Mouse (Mus musculus) midbrain, embryonic 16.5 days (tissue): ENCODE measurements around the gene Reg4. TPM values are rescaled to one million over a fixed set of nuclear protein-coding genes. Genes with fewer than 3 reads are reported as not detected.

Source experiments
- ATAC-seq: fragments of 200-750 bp; cut with Nextera tagmentation; 2 replicates; pipeline ENCODE4 v1.8.0; 2017; ENCODE audit warnings: moderate TSS enrichment
- H3K27ac ChIP-seq: fragments of 300-500 bp; sonication (generic); 2 replicates; pipeline ENCODE4 v1.5.1; 2014; ENCODE audit warnings: mild to moderate bottlenecking, low read length, mixed read lengths
- H3K27me3 ChIP-seq: fragments of 300-500 bp; sonication (generic); 2 replicates; pipeline ENCODE4 v1.6.1; 2014; ENCODE audit warnings: low read depth, low read length, mixed read lengths; ENCODE audit not compliant: control insufficient read depth, insufficient read depth
- H3K36me3 ChIP-seq: fragments of 300-500 bp; sonication (generic); 2 replicates; pipeline ENCODE4 v1.6.1; 2014; ENCODE audit warnings: mild to moderate bottlenecking, low read length, moderate library complexity, mixed read lengths; ENCODE audit not compliant: control insufficient read depth, insufficient read depth
- H3K4me1 ChIP-seq: fragments of 300-500 bp; sonication (generic); 2 replicates; pipeline ENCODE4 v1.6.1; 2014; ENCODE audit warnings: mild to moderate bottlenecking, low read length, mixed read lengths; ENCODE audit not compliant: control insufficient read depth, insufficient read depth
- H3K4me2 ChIP-seq: fragments of 300-500 bp; sonication (generic); 2 replicates; pipeline ENCODE4 v1.6.1; 2014; ENCODE audit warnings: mild to moderate bottlenecking, low read length, mixed read lengths
- H3K4me3 ChIP-seq: fragments of 300-500 bp; sonication (generic); 2 replicates; pipeline ENCODE4 v1.5.1; 2014; ENCODE audit warnings: low read depth, mild to moderate bottlenecking, low read length, moderate library complexity, mixed read lengths
- H3K9ac ChIP-seq: fragments of 300-500 bp; sonication (generic); 2 replicates; pipeline ENCODE4 v1.6.1; 2014; ENCODE audit warnings: low read depth, low read length, mixed read lengths
- H3K9me3 ChIP-seq: fragments of 300-500 bp; sonication (generic); replicated peaks from 2 replicates; pipeline ENCODE4 v1.6.1; 2014; ENCODE audit warnings: mild to moderate bottlenecking, low read length, mixed read lengths; ENCODE audit not compliant: control insufficient read depth, poor library complexity, severe bottlenecking
- WGBS: fragments of 180-500 bp; shearing (Covaris S2); extraction: QIAGEN DNeasy Blood & Tissue Kit; methylation state at CpG from one replicate; pipeline ENCODE4 v1.1.7; 2014; 5-methylcytosine and 5-hydroxymethylcytosine counted together
- polyA plus RNA-seq: library from polyadenylated mRNA; unstranded; fragments of >200 nt; fragmentation: Nextera tagmentation; extraction: Ambion mirVana; gene quantifications from 2 replicates; pipeline ENCODE4 v1.2.1, GENCODE M21; 2015

The Reg4 gene
- polyA plus RNA-seq, 1 experiment from 2014 or later: not detected

DNA sequence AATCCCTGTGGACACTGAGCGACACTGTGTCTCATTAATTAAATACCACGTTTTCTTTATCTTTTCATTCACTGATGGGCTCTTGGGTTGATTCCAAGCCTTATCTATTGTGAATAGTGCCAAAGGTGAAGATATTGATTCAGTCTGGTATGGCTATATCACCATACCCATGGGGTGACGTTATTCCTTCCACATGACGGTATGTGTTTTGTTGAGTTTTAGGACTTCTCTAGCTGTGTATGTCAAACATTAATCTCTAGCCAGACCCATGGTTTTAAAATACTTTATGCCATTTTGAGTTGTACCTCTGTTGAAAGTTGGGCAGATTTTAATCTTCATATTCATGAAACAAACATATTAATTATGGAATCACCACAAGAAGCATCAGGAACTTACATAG, 12.8 kb upstream of the Reg4 start:
- H3K27me3 ChIP-seq: no peaks in the 10 kb centered on the region
- H3K9me3 ChIP-seq: no peaks in the 10 kb centered on the region
- WGBS: 79% methylated on average over 4 of the region's 4 CpGs
- no peak overlapping the region for H3K27ac ChIP-seq
- no peak overlapping the region for H3K4me3 ChIP-seq
- H3K4me1 ChIP-seq: peaks cover 2% of the 10 kb centered on the region; the same call in 1 of the 2 replicates
- ATAC-seq: no peak
- no peaks in the 10 kb centered on the region for H3K36me3 ChIP-seq
- H3K4me2 ChIP-seq: no peak overlapping the region
- no peak overlapping the region for H3K9ac ChIP-seq

DNA sequence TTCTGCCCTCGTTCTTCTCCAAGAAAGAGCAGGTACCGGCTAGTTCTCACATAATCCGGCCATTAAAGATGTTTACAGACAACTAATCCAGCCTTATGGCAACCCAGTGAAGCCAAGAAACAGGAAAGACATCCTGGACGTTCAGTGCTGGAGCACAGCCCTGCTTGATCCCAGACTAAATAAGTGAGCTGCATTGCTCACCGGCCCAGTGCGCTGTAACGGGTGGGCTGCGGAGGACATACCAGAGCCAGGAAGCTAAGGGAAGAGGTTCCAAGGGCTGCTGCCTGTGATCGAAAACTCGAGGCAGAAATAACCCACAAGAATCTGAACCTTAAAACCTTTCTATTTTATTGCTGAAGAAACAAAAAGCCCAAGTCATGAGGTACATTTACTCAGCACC, 11.1 kb upstream of the Reg4 start:
- Histone ChIP-seq H3K9ac (no peak overlapping the region), H3K27ac (no peak overlapping the region), H3K27me3 (no peaks in the 10 kb centered on the region), H3K4me1 (peaks cover 2% of the 10 kb centered on the region; the same call in 1 of the 2 replicates), H3K9me3 (no peaks in the 10 kb centered on the region), H3K4me2 (no peak overlapping the region), H3K36me3 (no peaks in the 10 kb centered on the region), H3K4me3 (no peak overlapping the region)
- ATAC-seq: no peak
- WGBS: 66% methylated on average over 10 of the region's 10 CpGs

DNA sequence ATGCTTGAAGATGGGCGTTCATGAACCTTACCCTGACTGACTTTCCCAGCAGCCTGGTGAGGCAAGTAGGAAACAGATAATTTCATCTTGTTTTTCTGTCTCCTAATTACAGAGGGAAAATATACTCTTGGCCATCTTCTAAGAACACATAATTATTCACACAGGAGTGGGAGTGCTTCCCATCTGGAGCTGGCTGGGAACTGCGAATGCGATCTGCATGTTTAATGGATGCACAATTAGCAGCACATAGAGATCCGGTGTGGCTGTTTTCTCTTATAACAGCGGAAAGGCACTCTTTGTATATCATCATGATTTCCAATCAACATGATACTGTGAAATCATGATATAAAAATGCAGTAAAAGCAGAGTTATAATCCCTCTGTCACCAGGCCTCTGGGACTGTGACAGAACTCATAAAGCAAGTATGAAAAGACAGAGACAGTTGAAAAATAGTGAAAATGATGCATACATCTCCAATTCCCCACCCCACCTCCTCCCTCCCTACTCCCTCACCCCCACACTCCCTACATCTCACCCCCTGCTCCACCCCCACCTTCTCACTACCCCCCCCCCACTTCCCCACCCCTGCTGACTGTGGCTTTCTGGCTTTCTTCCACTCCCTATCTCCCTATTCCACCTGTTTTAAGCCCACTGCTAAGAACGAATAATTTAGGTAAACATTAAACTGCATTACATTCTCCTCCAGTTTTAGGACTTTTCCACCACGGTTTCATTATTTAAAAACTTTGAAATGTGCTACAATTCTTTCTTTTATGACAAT, 10.5 kb upstream of the Reg4 start:
- Histone ChIP-seq H3K9ac (no peak overlapping the region), H3K4me2 (no peak overlapping the region), H3K9me3 (no peaks in the 10 kb centered on the region), H3K4me1 (peaks cover 2% of the 10 kb centered on the region; the same call in 1 of the 2 replicates), H3K36me3 (no peaks in the 10 kb centered on the region), H3K27me3 (no peaks in the 10 kb centered on the region), H3K4me3 (no peak overlapping the region), H3K27ac (no peak overlapping the region)
- ATAC-seq: peak; percentile 72; the same call in 1 of the 2 replicates
- WGBS: 53% methylated on average over 7 of the region's 7 CpGs

GRCm38 (mm10) chr3:98216296-98216695, 5.7 kb upstream of the Reg4 start:
- no peaks in the 10 kb centered on the region for H3K36me3 ChIP-seq
- 55% methylated on average over 3 of the region's 3 CpGs for WGBS
- H3K27ac ChIP-seq: no peak overlapping the region
- no peak overlapping the region for H3K9ac ChIP-seq
- no peak overlapping the region for H3K4me2 ChIP-seq
- H3K9me3 ChIP-seq: no peaks in the 10 kb centered on the region
- ATAC-seq: no peak
- peaks cover 2% of the 10 kb centered on the region; the same call in 1 of the 2 replicates for H3K4me1 ChIP-seq
- no peaks in the 10 kb centered on the region for H3K27me3 ChIP-seq
- H3K4me3 ChIP-seq: no peak overlapping the region

GRCm38 (mm10) chr3:98223263-98223662, 1.3 kb downstream of the Reg4 start:
- Histone ChIP-seq H3K4me1 (no peaks in the 10 kb centered on the region), H3K4me3 (no peak overlapping the region), H3K9ac (no peak overlapping the region), H3K27ac (no peak overlapping the region), H3K36me3 (no peaks in the 10 kb centered on the region), H3K9me3 (no peaks in the 10 kb centered on the region), H3K4me2 (no peak overlapping the region), H3K27me3 (no peaks in the 10 kb centered on the region)
- WGBS: 89% methylated on average over 3 of the region's 3 CpGs
- ATAC-seq: no peak

DNA sequence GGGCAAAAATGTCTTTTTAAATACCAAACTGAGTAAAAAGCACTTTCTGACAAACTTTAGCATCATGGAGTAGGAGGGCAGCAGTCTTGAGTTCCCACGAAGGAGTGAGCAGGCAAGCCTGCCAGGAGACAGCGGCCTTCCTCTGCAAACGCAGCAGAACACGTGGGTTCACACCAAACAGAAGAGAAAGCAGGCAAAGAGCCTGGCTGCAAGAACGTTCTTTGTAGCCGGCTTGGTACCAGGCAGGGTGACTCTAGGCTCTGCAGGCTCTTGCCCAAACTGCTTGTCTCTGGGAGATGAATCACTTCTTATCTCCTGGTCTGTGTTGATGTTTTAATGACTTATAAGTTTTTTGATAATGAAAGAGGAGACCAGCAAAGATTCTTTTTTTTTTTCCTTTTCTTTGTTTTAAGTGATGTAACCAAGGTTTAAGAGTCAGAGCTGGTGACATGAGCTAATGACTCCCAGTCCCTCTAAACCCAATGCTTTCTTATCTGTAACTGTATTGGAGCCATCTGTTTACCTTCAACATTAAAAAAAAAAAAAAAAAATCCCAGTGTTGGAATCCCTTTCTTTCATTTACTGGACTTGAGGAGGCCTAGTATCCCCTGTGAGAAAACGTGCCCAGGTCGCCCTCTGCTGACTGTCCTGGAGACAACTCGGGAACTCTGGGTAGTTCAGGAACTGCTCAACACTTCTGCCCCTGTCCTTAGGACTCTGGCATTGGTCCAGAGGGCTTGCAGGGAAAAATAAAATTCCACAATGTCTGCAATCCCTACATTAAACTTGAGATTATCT, 2.0 kb downstream of the Reg4 start:
- WGBS: 11% methylated on average over 9 of the region's 9 CpGs
- no peaks in the 10 kb centered on the region for H3K9me3 ChIP-seq
- no peak overlapping the region for H3K4me2 ChIP-seq
- H3K4me1 ChIP-seq: no peaks in the 10 kb centered on the region
- H3K9ac ChIP-seq: 0 out of 2 replicates have a peak overlapping the region, but pooled peaks have one; percentile 11
- H3K27ac ChIP-seq: no peak overlapping the region
- peak; percentile 91 for ATAC-seq
- H3K36me3 ChIP-seq: no peaks in the 10 kb centered on the region
- H3K27me3 ChIP-seq: no peaks in the 10 kb centered on the region
- H3K4me3 ChIP-seq: no peak overlapping the region

- Histone ChIP-seq H3K9me3 (no peaks in the 10 kb centered on the region), H3K4me3 (no peak overlapping the region), H3K4me1 (no peaks in the 10 kb centered on the region), H3K36me3 (no peaks in the 10 kb centered on the region), H3K4me2 (no peak overlapping the region), H3K27ac (no peak overlapping the region), H3K9ac (no peak overlapping the region), H3K27me3 (no peaks in the 10 kb centered on the region)
- 90% methylated on average over 7 of the region's 7 CpGs for WGBS
- ATAC-seq: no peak
Observed at GRCm38 (mm10) chr3:98224975-98225374, 3.0 kb downstream of the Reg4 start.

- Histone ChIP-seq H3K36me3 (no peaks in the 10 kb centered on the region), H3K9me3 (no peaks in the 10 kb centered on the region), H3K4me2 (no peak overlapping the region), H3K4me3 (no peak overlapping the region), H3K27ac (no peak overlapping the region), H3K4me1 (no peaks in the 10 kb centered on the region), H3K9ac (no peak overlapping the region), H3K27me3 (no peaks in the 10 kb centered on the region)
- no peak for ATAC-seq
- 48% methylated on average over 2 of the region's 2 CpGs for WGBS
Observed at GRCm38 (mm10) chr3:98225746-98226145, 3.8 kb downstream of the Reg4 start.
